In the genomic region with DNA sequence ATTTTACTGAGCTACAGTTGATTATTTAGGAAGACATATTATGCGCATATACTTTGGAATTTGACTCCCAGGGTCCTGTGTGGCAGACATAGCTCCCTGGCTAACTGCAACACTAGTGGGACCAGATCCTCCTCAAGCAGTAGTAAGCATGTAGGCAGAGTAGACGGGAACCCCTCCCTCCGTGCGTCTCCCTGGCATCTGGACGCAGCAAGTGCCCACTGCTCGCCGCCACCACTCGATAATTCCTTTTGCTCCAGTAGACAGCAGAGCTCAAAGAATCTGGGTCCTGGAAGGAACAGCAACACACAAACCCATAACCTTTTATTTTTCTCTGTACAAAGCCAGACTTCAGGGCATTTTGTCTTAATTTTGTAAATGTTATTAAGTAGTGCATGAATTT, we compare ENCODE assay signal across 10 mouse cellular contexts. TPM values are rescaled to one million over a fixed set of nuclear protein-coding genes. Genes with fewer than 3 reads are reported as not detected.
DNase-seq lines count a peak whose midpoint lies in the region; ATAC-seq and TF ChIP-seq lines count a peak whose summit lies in the region.
"Had no signal": no experiment of that assay in that cellular context is flagged by ENCODE, and none has a peak within 500 bp of the region (broad histone marks: within the 10 kb centered on the region; RNA-seq: fewer than 3 reads in every experiment).

No protein-coding gene starts in this region.

- no peak overlapping the region for H3K4me3 ChIP-seq in heart, embryonic 13.5 days
- H3K4me3 ChIP-seq in lung, embryonic 15.5 days = no peak overlapping the region
- no peak overlapping the region for H3K4me3 ChIP-seq in hindbrain, postnatal 0 days (ENCODE audit: low read length)
- no peak overlapping the region for H3K4me3 ChIP-seq in stomach, embryonic 14.5 days (ENCODE audit: low read depth, low read length)
- no peak overlapping the region for H3K4me3 ChIP-seq in left cerebral cortex, adult 2 months

- H3K4me2 ChIP-seq in heart, embryonic 13.5 days = peak overlapping the region; percentile 53
- no peak overlapping the region for H3K4me2 ChIP-seq in lung, embryonic 15.5 days
- no peak overlapping the region for H3K4me2 ChIP-seq in hindbrain, postnatal 0 days (ENCODE audit: low read depth, low read length)
- H3K4me2 ChIP-seq in stomach, embryonic 14.5 days (replicated peaks; ENCODE audit: low read depth, low read length) = no peak overlapping the region

- no peak for ATAC-seq in heart, embryonic 13.5 days (ENCODE audit: extremely low read depth, insufficient number of reproducible peaks, low FRiP score, low TSS enrichment)
- ATAC-seq in lung, embryonic 15.5 days (ENCODE audit: borderline replicate concordance, extremely low read depth, low FRiP score, low TSS enrichment) = no peak
- ATAC-seq in hindbrain, postnatal 0 days = no peak
- no peak for ATAC-seq in stomach, embryonic 14.5 days (ENCODE audit: insufficient number of reproducible peaks, insufficient read depth, low FRiP score, low read depth)

- H3K36me3 ChIP-seq in heart, embryonic 13.5 days = no peaks in the 10 kb centered on the region
- no peaks in the 10 kb centered on the region for H3K36me3 ChIP-seq in lung, embryonic 15.5 days
- H3K36me3 ChIP-seq in hindbrain, postnatal 0 days (ENCODE audit: insufficient read depth, low read length) = no peaks in the 10 kb centered on the region
- H3K36me3 ChIP-seq in stomach, embryonic 14.5 days (ENCODE audit: control insufficient read depth, insufficient read depth, low read length) = no peaks in the 10 kb centered on the region

- peak overlapping the region; percentile 47; the same call in 1 of the 2 replicates for H3K9ac ChIP-seq in heart, embryonic 13.5 days
- no peak overlapping the region for H3K9ac ChIP-seq in lung, embryonic 15.5 days
- no peak overlapping the region for H3K9ac ChIP-seq in hindbrain, postnatal 0 days (replicated peaks; ENCODE audit: low read length)
- no peak overlapping the region for H3K9ac ChIP-seq in stomach, embryonic 14.5 days (replicated peaks; ENCODE audit: low read depth, low read length)

- intact Hi-C loops in left cerebral cortex, adult 2 months (cut with DNase I) = no loop called here

- peaks cover 43% of the 10 kb centered on the region for H3K4me1 ChIP-seq in heart, embryonic 13.5 days
- H3K4me1 ChIP-seq in lung, embryonic 15.5 days = peaks cover 37% of the 10 kb centered on the region
- no peaks in the 10 kb centered on the region for H3K4me1 ChIP-seq in hindbrain, postnatal 0 days (ENCODE audit: insufficient read depth, low read length)
- peaks cover 25% of the 10 kb centered on the region for H3K4me1 ChIP-seq in stomach, embryonic 14.5 days (ENCODE audit: control insufficient read depth, insufficient read depth, low read length)

- no peak for DNase-seq in heart, adult 8-10 months (ENCODE audit: low spot score)
- no peak for DNase-seq in lung, postnatal 14 days
- DNase-seq in hindbrain, postnatal 0 days (ENCODE audit: low spot score) = peak; percentile 19
- DNase-seq in ovary, postnatal 14 days (ENCODE audit: low spot score) = no peak
- DNase-seq in left cerebral cortex, adult 2 months (ENCODE audit: extremely low spot score in 1 of 2, low spot score in 2 of 2) = no peak
- DNase-seq: cerebellum, adult 18-20 months; thymus, postnatal 36 days had no signal

- TF ChIP-seq CTCF in hindbrain, postnatal 0 days (IDR thresholded peaks at IDR 0.05; ENCODE audit: low read depth) = no peak
- TF ChIP-seq CTCF in left cerebral cortex, adult 2 months (IDR thresholded peaks at IDR 0.05) = no peak

- peak overlapping the region; percentile 96 for H3K27ac ChIP-seq in heart, embryonic 13.5 days (replicated peaks)
- H3K27ac ChIP-seq in lung, embryonic 15.5 days = peak overlapping the region; percentile 95
- no peak overlapping the region for H3K27ac ChIP-seq in hindbrain, postnatal 0 days
- H3K27ac ChIP-seq in stomach, embryonic 14.5 days (ENCODE audit: low read length) = peak overlapping the region; percentile 92
- H3K27ac ChIP-seq in left cerebral cortex, adult 2 months = no peak overlapping the region

- H3K9me3 ChIP-seq in heart, embryonic 13.5 days = no peaks in the 10 kb centered on the region
- no peaks in the 10 kb centered on the region for H3K9me3 ChIP-seq in lung, embryonic 15.5 days
- H3K9me3 ChIP-seq in hindbrain, postnatal 0 days (ENCODE audit: low read length) = no peaks in the 10 kb centered on the region
- no peaks in the 10 kb centered on the region for H3K9me3 ChIP-seq in stomach, embryonic 14.5 days (ENCODE audit: control insufficient read depth, low read depth, low read length)

- no peaks in the 10 kb centered on the region for H3K27me3 ChIP-seq in heart, embryonic 13.5 days (replicated peaks)
- H3K27me3 ChIP-seq in lung, embryonic 15.5 days = no peaks in the 10 kb centered on the region
- no peaks in the 10 kb centered on the region for H3K27me3 ChIP-seq in hindbrain, postnatal 0 days (ENCODE audit: insufficient read depth, low read length)
- no peaks in the 10 kb centered on the region for H3K27me3 ChIP-seq in stomach, embryonic 14.5 days (ENCODE audit: control insufficient read depth, insufficient read depth, low read length)

- WGBS in heart, embryonic 13.5 days = 42% methylated on average over 8 of the region's 8 CpGs
- WGBS in lung, embryonic 15.5 days = 54% methylated on average over 8 of the region's 8 CpGs
- WGBS in hindbrain, postnatal 0 days = 50% methylated on average over 8 of the region's 8 CpGs
- WGBS in stomach, embryonic 14.5 days = 78% methylated on average over 8 of the region's 8 CpGs

RNA-seq across cellular contexts. Expression of gene Ripor2, which starts 17.3 kb away (rescaled TPM):
- 10.1 and 10.8 TPM in 2 replicates for polyA plus RNA-seq in heart, embryonic 13.5 days (2015; fragmentation: Nextera tagmentation; extraction: Ambion mirVana)
- 10 to 100 TPM in 2 of 4 experiments, 1 to 10 TPM in 2; 3.9 to 11.7 (median 8.3) TPM for total RNA-seq in heart, adult 8-10 months (2022)
- polyA plus RNA-seq in lung, embryonic 15.5 days (2015; fragmentation: Nextera tagmentation; extraction: Ambion mirVana) = 5.1 and 5.4 TPM in 2 replicates
- 32.9 and 34.8 TPM in 2 replicates for total RNA-seq in hindbrain, postnatal 0 days (2014; rRNA removed)
- 12.5 and 13.1 TPM in 2 replicates for polyA plus RNA-seq in hindbrain, postnatal 0 days (2015; fragmentation: Nextera tagmentation; extraction: Ambion mirVana)
- 2.3 and 2.6 TPM in 2 replicates for polyA plus RNA-seq in stomach, embryonic 14.5 days (2014; fragmentation: Nextera tagmentation; extraction: Ambion mirVana)
- total RNA-seq in left cerebral cortex, adult 2 months (2021) = 10 to 100 TPM; 62.5 to 68.3 TPM

Comparison
In these comparisons a context has a peak if more than half of its experiments do, and no peak if none do; other contexts are left out.
1. H3K27ac ChIP-seq: peak in heart, embryonic 13.5 days (single experiment), lung, embryonic 15.5 days (single experiment) and stomach, embryonic 14.5 days (single experiment); none in hindbrain, postnatal 0 days (single experiment) and left cerebral cortex, adult 2 months (single experiment).